Mouse (Mus musculus): ENCODE results near the gene Cpeb3.

DNA sequence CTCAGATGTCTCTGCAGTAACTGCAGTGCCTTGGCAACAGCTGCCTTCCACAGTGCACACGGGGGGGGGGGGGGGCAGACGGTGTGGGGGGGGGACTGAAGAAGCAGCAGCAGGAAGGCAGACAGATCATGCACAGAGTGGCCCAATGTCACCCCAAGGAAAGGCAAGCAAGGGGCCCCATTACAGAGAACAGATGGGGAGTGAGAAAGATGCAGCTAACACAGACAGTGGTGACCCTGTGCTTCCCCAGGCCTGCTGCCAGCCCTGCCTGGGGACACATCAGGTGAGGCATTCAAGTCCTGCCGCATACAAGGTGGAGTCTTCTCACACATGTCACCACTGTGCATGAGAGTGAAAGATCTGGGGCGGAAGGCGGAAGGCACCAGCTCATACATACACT lies 187.9 kb downstream of the Cpeb3 start:
- TF ChIP-seq ZC3H11A (IDR thresholded peaks at IDR 0.05; ENCODE audit: borderline replicate concordance, low read depth, low read length) (no peak), ZNF384 (IDR thresholded peaks at IDR 0.05; ENCODE audit: low read depth, low read length) (no peak), MAFK (IDR thresholded peaks at IDR 0.05; ENCODE audit: insufficient read depth, low read depth, low read length) (no peak), HCFC1 (IDR thresholded peaks at IDR 0.05; ENCODE audit: borderline replicate concordance, insufficient read depth, low read length) (no peak), CHD2 (IDR thresholded peaks at IDR 0.05; ENCODE audit: low read depth, low read length) (no peak)

All from ES-E14 (cell line).